Mouse (Mus musculus) monocyte, adult 2 months (primary cell): ENCODE data around the gene Vps37b.
"Not testable (repeated sequence)": the region's sequence is repeated elsewhere in the genome, so short reads cannot be mapped to it uniquely, and the experiment has no call there.

Source experiments
- DNase-seq, 2 experiments: peaks; one replicate each; pipeline ENCODE4 v3.0.0; 2022; ENCODE audit warnings: low spot score in 2 of 2, low read depth in 1 of 2

The Vps37b gene

GRCm38 (mm10) chr5:124032001-124032508, at the start of gene Vps37b:
Gene Vps37b, minus strand, starts transcription at chr5:124032270.
- peak; percentile 74 to 91 for DNase-seq

GRCm38 (mm10) chr5:124079880-124080279, 47.8 kb upstream of the Vps37b start:
- no peak for DNase-seq

DNA sequence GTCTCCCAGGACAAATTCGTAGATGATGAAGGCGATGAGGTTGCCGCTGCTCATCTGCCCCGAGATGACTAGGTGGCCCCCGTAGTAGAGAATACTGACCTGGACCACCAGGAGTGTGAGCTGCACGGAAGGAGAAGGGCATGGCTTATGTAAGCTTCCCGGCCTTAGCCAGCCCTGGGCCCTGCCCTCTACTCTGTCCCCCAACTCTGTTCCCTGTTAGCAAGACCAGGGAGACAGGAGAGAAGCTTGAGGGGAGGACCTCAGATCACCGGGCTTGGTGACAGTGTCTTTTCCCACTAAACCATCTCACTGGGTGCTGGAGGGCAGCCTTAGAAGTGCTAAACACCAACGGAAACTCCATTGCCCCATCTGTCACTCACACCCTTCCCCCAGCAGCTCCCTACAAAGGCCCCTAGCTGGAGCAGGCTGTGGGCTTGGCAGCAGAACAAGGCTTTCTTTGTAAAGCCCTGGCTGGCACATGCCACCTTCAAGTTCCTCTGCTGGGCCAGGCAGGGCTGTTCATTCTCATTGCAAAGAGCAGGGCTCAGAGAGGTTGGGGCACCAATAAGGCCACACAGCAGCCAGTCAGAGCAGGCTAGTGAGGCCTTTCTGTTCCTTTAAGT, 46.8 kb upstream of the Vps37b start:
- DNase-seq: no peak

DNA sequence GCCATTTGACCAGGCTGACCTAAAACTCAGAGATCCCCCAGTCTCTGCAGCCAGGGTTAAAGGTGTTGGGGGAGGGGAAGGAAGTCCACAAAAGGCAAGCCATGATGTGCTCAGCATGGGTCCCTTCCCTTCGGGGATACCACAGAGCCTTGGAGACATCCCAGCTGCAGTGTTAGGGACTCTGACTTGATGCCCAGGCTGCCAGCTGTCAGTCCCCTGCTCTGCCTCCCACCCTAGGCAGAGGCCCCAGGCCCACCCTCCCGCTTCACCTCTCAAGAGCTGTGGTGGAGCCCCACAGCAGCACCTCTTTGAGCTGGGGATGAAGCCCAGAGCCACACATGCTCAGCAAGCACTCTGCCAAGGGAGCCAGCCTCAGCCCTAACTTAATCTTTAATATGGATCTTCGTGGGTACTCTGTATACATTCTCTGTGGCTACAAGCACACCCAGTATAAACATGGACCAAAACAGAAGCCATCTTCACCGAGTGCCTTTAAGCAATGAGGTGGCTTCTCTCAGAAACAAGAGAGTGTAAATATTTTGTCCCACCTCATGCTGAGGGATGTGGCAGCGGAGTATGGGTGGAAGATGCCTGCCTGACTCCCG, 45.9 kb upstream of the Vps37b start:
- no peak for DNase-seq

- no peak for DNase-seq
These were observed 45.2 kb upstream of the Vps37b start for GRCm38 (mm10) chr5:124077241-124077640.

GRCm38 (mm10) chr5:124076559-124076958, 44.5 kb upstream of the Vps37b start:
- DNase-seq: no peak

DNA sequence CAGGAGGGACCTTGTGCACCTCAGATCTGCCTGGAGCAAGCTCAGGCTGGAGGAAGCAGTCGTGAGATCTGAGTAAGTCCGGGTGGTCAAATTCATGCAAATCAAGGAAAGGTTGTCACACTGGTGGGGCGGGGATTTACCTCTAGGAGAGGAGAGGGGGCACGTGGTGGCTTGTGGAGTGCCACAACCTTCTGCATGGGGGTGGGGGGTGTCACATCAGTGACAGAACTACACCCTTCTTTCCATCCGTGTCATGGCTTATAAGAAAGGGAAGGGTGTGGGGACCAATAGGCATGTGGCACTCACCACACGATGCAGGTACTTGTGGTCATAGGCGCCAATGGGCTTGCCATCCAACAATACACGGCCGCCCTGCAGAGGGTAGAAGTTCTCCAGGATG, 43.6 kb upstream of the Vps37b start:
- no peak for DNase-seq

- peak in 1 of 2 experiments; percentile 24 for DNase-seq
These were observed 42.8 kb upstream of the Vps37b start for GRCm38 (mm10) chr5:124074845-124075307.

- DNase-seq: no peak
These were observed 41.6 kb upstream of the Vps37b start for GRCm38 (mm10) chr5:124073682-124074081.

DNA sequence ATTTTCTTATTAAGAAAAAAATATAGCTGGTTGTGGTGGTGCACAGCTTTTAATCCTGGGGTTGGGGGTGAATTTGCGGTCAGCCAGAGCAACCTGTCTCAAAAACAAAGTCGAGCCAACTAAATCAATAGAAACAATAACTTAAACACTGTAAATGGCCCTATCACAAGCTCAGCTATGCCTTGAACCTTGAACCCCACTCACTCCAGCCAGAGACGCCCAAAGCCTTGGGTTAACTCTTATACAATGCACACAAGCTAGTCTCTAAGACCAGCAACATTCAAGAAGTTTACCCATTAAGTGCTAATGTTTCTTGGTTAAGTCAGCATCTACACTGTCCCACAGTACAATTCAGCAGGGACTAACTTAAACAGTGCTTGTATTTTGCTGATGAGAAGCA, 37.6 kb upstream of the Vps37b start:
- DNase-seq: no peak

DNA sequence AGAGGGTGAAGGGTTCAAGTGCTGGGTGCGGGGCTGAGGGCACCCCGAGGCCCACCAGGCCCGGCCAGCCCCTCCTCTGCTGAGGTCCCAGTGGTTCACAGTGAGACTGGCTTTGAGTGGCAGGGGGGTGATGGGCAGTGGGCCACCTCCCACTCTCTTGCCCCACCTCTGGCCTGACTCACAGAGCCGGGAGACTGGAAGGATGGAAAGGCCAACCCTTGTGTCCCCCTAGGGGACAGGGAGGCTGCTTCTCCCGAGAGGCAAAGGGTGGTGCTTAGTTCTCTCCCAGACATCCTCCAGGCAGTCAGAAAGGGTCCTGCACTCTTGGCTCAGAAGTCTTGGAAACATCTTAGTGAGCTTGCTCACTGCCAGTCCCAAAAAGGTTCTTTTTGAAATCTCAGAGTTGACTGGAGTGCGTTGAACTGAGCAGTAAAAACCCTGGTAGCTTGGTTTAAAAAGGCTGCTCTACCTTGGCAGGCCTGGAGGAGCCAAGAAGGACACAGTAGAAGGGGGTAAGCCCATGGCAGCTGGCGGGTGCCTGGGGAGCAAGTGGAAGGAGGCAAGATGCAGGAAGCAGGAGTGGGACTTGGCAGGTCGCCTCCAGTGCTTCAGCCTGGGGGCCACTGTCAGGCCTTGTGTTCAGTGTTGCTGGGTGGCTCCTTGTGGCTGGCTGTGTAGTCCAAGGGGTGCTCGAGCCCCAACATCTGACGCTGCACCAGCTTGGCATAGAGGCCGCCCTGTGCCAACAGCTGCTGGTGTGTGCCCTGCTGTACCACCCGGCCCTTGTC, 30.2 kb upstream of the Vps37b start:
- DNase-seq: no peak

DNA sequence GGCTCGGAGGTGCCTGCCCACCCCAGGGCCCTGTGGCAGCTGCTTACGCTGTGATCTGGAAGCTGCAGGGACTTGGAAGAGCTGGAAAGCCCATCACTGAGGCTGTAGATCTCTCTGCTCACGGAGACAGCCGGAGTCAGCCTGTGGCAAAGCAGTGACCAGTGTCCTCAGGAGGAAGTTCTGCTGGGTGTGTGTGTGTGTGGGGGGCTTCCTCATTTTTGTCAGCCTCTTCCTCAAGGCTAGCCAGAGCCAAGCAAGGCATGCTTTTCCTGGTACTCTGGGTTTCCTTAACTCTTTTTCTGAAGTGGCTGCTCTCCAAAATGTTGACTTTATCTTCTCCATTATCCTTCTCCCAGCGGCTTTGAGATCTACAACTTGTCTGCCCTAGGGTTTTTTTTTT, 27.6 kb upstream of the Vps37b start:
- peak in 1 of 2 experiments; percentile 58 for DNase-seq

DNA sequence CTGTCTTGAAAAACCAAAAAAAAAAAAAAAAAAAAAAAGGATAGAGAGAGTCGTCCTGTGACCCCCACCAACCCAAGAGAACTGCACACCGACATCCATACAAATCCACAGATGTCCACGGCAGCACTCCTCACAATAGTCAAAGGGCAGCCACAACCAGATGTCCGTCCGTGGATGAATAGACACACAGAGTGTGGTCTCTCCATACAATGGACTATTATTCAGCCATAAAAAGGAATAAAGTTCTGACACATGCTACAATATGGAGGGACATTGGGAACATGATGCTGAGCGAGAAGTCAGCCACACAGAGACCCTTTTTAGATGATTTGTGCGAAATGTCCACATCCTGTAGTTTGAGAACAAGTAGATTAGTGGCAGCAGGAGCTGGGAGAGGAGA, 26.7 kb upstream of the Vps37b start:
- no peak for DNase-seq

DNA sequence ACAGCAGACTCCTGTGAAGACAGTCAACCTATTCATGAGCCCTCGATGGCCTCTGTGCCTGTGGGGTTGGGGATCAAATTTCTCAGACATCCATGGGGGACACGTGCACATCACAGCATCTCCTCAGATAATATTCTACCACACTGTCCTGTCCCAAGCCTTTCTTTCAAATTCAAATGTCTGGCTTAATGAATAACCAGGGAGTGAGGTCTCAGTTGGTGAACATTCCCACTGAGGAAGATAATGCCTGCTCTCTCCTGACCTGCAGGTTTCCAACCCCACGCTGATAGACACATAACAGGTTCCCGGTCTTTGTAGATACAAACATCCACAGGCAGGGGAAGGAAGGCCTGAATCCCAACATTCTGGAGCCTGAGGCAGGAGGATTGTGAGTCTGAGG, 24.9 kb upstream of the Vps37b start:
- DNase-seq: no peak

- DNase-seq: no peak
These were observed 24.1 kb upstream of the Vps37b start for GRCm38 (mm10) chr5:124056219-124056618.

DNA sequence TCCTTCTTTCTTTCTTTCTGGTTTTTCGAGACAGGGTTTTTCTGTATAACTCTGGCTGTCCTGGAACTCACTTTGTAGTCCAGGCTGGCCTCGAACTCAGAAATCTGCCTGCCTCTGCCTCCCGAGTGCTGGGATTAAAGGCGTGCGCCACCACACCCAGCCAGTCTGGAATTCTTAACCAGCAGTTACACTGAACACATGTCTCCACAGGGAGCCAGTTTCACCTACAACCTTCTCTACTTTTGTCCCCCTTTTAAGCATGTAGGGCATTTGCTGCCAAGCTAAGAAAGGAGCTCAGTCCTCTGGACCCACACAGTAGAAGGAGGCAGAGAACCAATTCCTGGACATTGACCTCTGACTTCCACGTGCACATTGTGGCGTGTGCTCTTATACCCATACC, 20.6 kb upstream of the Vps37b start:
- DNase-seq: not testable (repeated sequence)

DNA sequence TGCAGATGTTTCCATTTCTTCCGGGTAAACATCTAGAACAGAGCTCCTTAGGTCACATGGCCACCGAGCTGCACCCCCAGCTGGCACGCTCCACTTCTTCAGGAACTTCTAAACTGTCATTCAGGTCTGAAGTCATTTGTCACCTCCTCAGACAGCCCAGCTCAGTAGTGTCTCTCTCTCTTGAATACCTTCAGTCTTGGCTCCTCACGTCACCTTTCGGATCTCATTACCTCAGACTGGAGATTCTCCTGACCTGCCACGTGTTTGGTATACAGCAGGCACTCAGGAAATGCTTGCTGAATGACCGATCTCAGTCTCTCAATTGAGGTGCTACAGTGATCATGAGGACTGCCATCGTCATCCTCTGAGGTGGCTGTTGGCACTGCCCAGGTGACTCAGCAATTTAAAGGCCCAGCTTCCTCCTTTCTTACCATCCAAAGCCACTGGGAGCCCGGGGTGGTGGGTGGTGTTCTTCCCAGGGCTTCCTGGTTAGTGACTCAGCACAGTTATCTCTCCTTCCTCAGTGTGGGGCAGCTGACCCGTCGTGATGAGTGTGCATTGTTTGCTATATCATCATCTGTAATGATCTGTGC, 19.9 kb upstream of the Vps37b start:
- DNase-seq: peak; percentile 81 to 86

DNA sequence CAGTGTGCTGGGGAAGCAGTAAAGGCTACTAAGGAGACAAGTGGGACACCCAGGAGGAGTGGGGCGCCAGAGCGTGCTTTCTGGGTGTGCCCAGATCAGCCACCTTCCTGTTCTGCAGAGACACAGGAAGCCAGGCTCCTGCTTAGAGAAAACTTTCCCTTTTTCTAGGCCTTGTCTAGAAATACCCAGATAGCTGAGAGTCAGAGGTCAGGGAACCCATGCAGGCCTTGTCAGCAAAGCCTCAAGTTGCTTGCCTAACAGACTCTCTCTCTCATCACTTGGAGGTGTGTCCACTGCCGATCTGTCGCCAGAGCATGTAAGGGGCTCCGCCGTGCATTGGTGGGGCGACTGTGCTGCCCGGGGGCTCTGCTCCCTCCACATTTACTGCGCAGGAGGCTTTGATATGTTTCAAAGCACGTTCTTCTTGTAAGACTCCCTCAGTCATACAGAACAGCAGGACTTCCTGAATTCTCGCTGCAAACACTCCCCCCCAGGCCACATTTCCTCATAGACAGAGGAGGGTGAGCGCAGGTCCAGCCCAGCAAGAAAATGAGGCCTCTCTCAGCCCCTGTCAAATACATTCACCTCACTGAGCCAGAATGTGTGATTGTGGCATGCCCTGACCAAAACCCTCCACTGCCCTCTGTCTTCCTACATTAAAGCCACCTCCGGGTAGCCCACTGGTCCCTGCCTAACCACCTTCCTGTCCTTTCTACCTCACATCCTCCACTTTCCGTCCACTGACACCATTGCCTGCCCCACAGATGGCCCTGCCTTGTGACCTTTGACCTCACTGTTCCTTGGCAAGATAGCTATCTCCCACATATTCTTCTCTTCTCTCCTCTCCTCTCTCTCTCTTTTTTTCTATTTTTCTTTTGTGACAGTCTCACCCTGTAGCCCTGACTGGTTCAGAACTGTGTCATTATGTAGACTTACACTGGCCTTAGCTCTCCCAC, 18.3 kb upstream of the Vps37b start:
- peak in 1 of 2 experiments; percentile 69 for DNase-seq

- DNase-seq: no peak
These were observed 17.4 kb upstream of the Vps37b start for GRCm38 (mm10) chr5:124049249-124050045.
